Mouse (Mus musculus) adrenal gland, adult 10 weeks (tissue): Measurements from ENCODE around the gene Plb1. TPM values are rescaled to one million over a fixed set of nuclear protein-coding genes. Genes with fewer than 3 reads are reported as not detected.

ENCODE experiments used
- polyA plus RNA-seq: library from polyadenylated mRNA; stranded (reverse); fragments of 350-450 nt; fragmentation: Illumina TruSeq; extraction: RNeasy Lipid Tissue Mini Kit (QIAGEN cat#74804); gene quantifications from one replicate; pipeline ENCODE4 v1.2.3, GENCODE M21; 2014; ENCODE audit warnings: low read depth, low replicate concordance

Gene Plb1
- not detected for polyA plus RNA-seq

GRCm38 (mm10) chr5:32232474-32232873 is at the start of gene Plb1:
TSS of gene Plb1 (plus strand) at chr5:32232708.

Other genes starting within 250 kb of the Plb1 start
- gene Fosl2, start 96.9 kb upstream of the Plb1 start, polyA plus RNA-seq: 145 TPM
- gene Ppp1cb, start 226.1 kb downstream of the Plb1 start, polyA plus RNA-seq: 1,457 TPM